Mouse (Mus musculus): ENCODE data around the gene Olfr699.
"Not testable (repeated sequence)": the region's sequence is repeated elsewhere in the genome, so short reads cannot be mapped to it uniquely, and the experiment has no call there.

Olfr699 gene

GRCm38 (mm10) chr7:106793098-106793497 lies at the start of gene Olfr699:
Olfr699 (minus strand) TSS chr7:106793198.
- DNase-seq = no peak

GRCm38 (mm10) chr7:106833793-106834192 lies 40.8 kb upstream of the Olfr699 start, which contains the start of gene Olfr702:
Olfr702 (minus strand) TSS chr7:106833893.
- no peak for DNase-seq

GRCm38 (mm10) chr7:106818414-106818813 lies 25.4 kb upstream of the Olfr699 start:
- no peak for DNase-seq

- DNase-seq = no peak
Observed at GRCm38 (mm10) chr7:106815775-106816174, 22.8 kb upstream of the Olfr699 start.

GRCm38 (mm10) chr7:106813829-106814228 lies 20.8 kb upstream of the Olfr699 start, which contains the start of gene Olfr701:
Olfr701 (plus strand) TSS chr7:106814129.
- DNase-seq = no peak

GRCm38 (mm10) chr7:106808734-106809133 lies 15.7 kb upstream of the Olfr699 start, which contains the start of gene Olfr700:
Olfr700 (minus strand) TSS chr7:106808834.
- DNase-seq = no peak

GRCm38 (mm10) chr7:106788330-106788729 lies 4.7 kb downstream of the Olfr699 start:
- DNase-seq = no peak

GRCm38 (mm10) chr7:106761008-106761407 lies 32.0 kb downstream of the Olfr699 start:
- not testable (repeated sequence) for DNase-seq

- DNase-seq = no peak
Observed at GRCm38 (mm10) chr7:106758800-106759199, 34.2 kb downstream of the Olfr699 start.

GRCm38 (mm10) chr7:106755297-106755696 lies 37.7 kb downstream of the Olfr699 start, which contains the start of gene Olfr698:
Olfr698 (minus strand) TSS chr7:106755397.
- no peak for DNase-seq

GRCm38 (mm10) chr7:106745811-106746210 lies 47.2 kb downstream of the Olfr699 start:
- DNase-seq = no peak

- DNase-seq = no peak
Observed at GRCm38 (mm10) chr7:106742343-106742742, 50.7 kb downstream of the Olfr699 start, which contains the start of gene Olfr697. Olfr697 (minus strand) TSS chr7:106742443.
